Mouse (Mus musculus) cerebellum, postnatal 25 days (tissue): ENCODE data around the gene Lgi4.
A peak's percentile ranks its signal among the peaks of the same experiment; 100 is the strongest.

ENCODE experiments used
- DNase-seq, 2 experiments: peaks; one replicate each; pipeline ENCODE4 v3.0.0; 2021; ENCODE audit warnings: mixed read lengths in 2 of 2

Gene Lgi4

DNA sequence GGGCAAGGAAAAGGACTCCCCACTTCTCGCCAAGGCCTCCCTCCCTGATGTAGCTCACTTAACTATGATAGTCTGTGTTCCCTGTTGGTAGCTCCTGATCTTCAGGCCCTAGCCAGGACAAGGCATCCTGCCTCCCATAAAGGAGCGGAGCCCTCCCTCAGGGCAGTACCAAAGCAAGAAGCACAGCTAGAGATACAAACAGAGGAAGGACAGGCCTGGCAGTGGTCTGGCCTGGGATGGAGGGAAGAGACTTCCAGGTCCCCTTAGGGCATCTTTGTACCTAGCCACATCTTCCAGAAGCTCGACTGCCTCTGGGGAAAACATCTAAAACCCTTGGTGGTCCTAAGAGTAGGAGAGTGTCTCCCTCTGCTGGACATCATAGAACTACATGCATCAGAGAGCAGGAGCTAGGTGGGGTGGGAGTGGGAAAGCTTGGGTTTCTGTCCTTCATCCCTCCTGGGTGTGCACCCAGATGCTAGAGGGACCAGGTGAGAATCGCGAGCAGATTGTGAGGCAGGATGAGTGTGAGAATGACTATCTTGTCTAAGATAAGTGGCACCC is 18.8 kb downstream of the Lgi4 start:
- DNase-seq = peak; percentile 57 to 59

DNA sequence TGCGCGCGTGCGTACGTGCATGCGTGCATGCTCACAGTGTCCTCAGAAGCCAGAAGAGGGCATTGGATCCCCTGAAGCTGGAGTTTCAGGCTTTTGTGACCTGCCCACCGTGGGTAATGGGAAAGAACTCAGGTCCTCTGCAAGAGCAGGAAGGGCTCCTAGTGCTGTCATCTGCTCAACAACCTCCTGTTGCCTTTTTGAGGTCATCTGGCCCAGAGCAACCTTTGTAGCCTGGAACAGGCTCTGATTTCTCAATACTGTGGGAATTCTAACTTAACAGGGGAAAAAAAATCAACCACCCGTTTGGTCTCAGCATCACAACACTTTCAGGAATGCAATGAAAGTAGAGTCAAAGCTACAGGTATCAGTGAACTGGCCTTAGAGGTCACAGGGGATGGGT is 20.5 kb downstream of the Lgi4 start:
- no peak for DNase-seq

- no peak for DNase-seq
These were observed 21.5 kb downstream of the Lgi4 start for GRCm38 (mm10) chr7:31080611-31081010.

DNA sequence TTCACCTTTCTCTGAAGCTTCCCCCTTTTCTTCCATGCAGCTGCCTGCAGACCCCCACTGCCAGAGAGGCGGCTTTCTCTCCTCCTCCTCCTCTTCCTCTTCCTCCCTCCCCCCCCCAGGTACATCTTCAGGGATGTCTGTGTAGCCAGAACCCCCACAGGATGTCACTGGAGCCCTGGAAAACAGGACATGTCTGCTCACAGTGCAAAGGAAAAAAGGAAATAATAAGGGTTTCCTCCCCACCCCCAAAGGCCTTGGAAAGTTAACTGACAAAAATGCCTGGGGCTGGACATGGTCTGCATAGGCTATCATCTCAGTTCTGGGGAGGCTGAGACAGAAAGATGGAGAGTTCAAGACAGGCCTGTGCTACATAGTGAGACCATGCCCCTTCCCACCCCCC is 22.0 kb downstream of the Lgi4 start:
- DNase-seq = peak; percentile 52 to 53

DNA sequence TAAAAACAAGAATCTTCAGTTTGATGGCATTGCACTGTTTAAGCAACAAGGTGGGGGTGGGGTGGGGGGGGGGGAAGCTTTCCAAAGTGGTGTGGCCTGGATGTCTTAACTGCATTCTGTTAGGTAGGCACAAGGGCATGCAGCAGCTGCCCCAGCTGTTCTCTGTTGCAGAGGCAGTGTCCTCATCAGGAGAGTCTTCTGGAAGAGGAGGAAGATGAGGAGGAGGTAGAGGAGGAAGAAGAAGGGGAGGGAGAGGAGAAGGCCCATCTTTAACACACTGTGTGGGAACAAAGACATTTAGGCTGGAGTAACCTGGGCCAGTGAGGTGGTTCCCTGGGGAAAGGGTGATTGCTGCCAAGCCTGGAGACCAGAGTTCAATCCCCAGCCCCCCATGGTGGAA is 23.0 kb downstream of the Lgi4 start:
- DNase-seq = no peak

GRCm38 (mm10) chr7:31082831-31083588 is 23.9 kb downstream of the Lgi4 start:
- peak; percentile 73 to 75 for DNase-seq

DNA sequence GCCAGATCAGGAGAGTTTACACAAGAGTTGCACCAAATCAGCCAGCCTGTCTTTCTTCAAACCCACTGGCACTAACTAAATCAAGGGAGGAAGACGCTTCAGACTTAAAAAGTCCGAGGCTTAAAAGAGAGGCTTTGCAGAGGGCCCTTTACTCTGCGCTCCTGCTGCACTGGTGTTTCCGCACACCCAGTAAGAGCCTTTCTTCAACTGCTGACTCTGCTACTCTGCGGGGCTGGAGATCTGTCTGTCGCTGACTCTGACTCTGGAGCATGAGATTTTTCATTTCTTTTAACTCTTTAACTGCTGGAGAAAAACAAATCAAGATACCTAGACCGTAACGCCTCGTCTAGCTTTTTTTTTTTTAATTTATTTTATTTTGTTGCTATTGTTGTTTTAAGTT is 25.0 kb downstream of the Lgi4 start:
- no peak for DNase-seq

- DNase-seq = no peak
These were observed 26.0 kb downstream of the Lgi4 start for GRCm38 (mm10) chr7:31085171-31085570.

DNA sequence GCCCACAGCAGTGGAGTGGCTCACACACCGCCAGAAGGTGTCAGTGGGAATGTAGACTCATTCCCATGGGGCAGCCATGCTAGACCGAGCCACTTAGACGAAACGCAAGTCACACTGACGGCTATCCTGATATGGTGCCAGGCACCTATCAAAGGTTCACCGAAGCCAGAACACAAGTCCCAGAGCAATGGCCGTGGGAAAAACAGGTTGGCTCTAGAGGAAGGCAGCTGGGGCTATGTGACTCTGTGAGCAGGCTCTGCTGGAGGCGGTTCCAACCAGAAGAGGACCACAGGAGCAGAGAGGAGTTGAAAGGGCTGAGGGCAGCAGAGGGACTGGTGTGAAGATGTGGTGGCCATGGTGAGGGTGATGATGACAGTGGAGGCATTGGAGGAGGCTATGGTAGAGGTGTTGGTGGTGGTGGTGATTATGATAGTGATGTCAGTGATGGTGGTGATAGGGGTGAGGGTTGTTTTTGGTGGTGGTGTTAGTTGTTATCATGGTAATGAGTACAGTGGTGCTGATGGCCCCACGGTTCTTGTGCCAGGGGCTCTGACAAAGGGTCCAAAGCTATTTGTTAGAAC is 27.1 kb downstream of the Lgi4 start:
- DNase-seq = no peak

DNA sequence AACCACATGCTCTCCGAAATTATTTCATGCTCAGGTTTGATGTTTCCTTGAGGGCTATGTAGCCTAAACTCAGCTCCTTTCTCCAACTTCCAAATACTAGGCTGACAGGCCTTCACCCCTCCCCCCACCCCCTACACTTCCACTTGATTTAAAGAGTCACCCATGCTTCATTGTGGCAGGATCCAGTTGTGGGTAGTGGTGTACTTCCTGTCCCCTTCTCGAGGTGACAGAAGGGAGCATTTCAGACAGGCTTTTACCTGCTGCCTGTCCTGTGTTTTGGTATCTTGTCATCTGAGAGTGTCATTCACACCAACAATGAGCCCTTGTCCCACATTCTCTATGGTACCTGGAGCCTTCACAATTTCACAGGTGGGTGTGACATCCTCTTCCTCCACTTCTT is 28.1 kb downstream of the Lgi4 start:
- no peak for DNase-seq

GRCm38 (mm10) chr7:31088206-31088605 is 29.1 kb downstream of the Lgi4 start:
- no peak for DNase-seq

GRCm38 (mm10) chr7:31089721-31090120 is 30.6 kb downstream of the Lgi4 start:
- no peak for DNase-seq

GRCm38 (mm10) chr7:31094774-31095501 is 35.8 kb downstream of the Lgi4 start:
- peak; percentile 50 to 71 for DNase-seq

- no peak for DNase-seq
These were observed 37.9 kb downstream of the Lgi4 start for GRCm38 (mm10) chr7:31096892-31097564.

GRCm38 (mm10) chr7:31097583-31098248 is 38.6 kb downstream of the Lgi4 start:
- DNase-seq = peak; percentile 91 to 95

DNA sequence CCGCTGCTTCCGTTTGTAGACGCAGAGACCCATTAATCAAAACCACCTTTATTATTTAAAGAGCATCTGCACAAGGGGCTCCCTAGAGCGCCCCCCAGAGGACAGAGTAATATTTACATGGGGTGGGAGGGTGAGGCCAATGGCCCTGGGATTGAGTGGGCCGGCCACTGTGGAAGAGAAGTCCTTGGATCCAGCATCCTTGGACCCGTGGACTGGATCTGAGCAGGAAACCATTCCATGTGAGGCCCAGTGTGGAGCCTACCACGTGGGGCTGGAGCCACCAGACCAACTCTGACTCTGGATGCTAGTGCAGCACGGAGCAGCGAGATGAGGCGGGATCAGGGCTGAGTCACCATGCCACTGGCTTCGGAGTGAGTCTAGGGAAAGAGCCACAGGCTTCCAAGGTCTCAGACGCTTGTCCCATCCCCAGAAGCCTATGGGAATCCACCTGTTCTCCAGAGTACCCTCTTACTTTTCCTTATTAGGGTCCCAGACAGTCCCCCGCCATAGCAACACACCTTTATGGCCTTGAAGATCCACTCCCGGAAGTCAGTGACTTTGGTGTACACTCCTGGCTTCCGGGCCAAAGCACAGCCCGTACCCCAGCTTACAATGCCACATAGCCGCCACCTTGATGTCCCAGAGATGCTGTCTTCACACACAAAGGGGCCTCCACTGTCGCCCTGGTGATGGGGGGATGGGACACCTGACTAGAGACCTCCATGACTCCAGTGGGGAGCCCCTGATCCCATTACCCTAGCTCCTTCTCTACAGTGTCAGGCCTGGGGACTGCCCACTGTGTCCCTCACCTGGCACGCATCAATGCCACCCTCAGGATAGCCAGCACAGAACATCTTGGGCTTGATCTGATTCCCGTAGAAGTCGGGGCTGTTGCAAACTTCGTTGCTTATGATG is 39.8 kb downstream of the Lgi4 start:
- DNase-seq = peak in 1 of 2 experiments; percentile 53

GRCm38 (mm10) chr7:31099612-31099982 is 40.5 kb downstream of the Lgi4 start:
- no peak for DNase-seq

GRCm38 (mm10) chr7:31100786-31101185 is 41.6 kb downstream of the Lgi4 start:
- no peak for DNase-seq

DNA sequence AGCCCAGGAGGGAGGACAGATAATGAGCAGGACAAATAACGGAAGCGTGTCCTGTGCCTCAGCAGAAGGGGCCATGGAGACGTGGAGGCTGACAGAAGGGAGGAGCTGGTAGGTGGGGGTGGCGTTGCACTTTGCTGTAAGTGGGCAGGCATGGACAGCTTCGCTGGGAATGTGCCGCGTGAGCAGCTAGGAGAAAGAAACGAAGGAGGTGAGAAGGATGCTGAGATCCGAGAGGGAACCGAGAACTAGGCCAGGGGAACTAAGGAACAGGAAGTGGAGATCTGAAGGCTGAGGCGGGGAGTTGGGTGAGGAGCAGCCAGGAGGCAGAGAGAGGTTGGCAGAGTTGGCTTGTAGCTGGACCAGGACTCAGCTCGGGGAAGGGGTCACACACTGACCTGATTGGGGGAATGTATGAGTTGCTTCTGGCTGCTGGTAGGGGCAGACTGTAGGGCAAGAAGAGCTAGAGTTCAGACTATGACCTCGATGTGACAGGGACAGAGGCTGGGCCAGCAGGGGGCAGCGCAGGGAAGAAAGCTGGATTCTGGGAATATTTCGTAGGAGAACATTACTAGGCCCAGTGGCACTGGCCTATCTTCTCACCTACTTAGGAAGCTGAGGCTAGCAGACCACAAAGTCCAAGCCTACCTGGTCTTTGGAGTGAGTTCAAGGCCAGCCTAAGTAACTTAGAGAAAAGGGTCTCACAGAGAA is 46.1 kb downstream of the Lgi4 start:
- peak; percentile 74 to 85 for DNase-seq

DNA sequence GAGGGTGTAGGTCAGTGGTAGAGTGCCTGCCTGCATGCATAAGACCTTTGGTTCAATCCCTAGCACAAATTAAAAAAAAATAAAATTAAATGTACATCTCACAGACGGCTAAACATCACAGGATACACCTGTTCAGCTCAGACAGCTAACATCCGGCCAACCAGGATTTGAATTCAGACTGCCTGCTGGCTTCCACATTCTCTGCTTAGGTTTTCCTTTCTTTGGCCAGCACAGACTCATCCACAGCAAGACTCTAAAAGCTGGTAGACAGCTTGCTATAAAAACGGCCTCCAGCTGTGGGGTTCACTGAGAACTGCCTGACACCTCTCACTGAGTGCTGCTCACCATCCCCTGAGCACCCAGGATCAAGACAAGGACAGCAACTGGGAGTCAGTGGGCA is 47.0 kb downstream of the Lgi4 start:
- no peak for DNase-seq

DNA sequence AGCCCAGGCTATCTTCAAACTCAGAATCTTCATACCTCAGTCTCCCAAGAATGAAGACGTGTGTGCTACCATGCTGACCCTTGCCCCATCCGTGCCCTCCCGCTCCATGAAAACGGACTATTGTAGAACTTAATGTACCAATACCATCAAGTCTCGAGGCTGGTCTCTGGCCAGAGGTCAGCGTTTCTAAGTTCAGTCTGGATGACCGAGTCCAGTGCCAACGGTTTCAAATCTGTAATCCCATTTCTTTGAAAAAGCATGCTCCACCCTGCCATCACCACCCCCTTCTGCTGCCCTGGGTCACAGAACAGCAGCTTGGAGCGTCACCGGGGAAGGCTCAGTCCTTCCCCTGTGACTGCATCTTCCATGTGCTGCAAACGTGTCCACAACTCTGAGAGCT is 48.6 kb downstream of the Lgi4 start:
- no peak for DNase-seq
